Mouse (Mus musculus) liver, embryonic 11.5 days (tissue): ENCODE measurements around the gene Mrpl45. TPM values are rescaled to one million over a fixed set of nuclear protein-coding genes. Genes with fewer than 3 reads are reported as not detected.

Experiments
- ATAC-seq: fragments of 200-750 bp; cut with Nextera tagmentation; replicated peaks from 2 replicates; pipeline ENCODE4 v1.8.0; 2017; ENCODE audit warnings: moderate number of reproducible peaks, mild to moderate bottlenecking, moderate TSS enrichment, moderate library complexity; ENCODE audit not compliant: low FRiP score
- DNase-seq: peaks from one replicate; pipeline ENCODE4 v3.0.0-alpha.2; 2017; ENCODE audit warnings: low spot score
- H3K27ac ChIP-seq: fragments of 300-500 bp; sonication (generic); 2 replicates; pipeline ENCODE4 v1.5.1; 2014; ENCODE audit warnings: mild to moderate bottlenecking, low read depth, low read length, control low read depth
- H3K27me3 ChIP-seq: fragments of 300-500 bp; sonication (generic); replicated peaks from 2 replicates; pipeline ENCODE4 v1.6.1; 2014; ENCODE audit warnings: low read length, mixed read lengths; ENCODE audit not compliant: control insufficient read depth, insufficient read depth
- H3K36me3 ChIP-seq: fragments of 300-500 bp; sonication (generic); 2 replicates; pipeline ENCODE4 v1.6.1; 2014; ENCODE audit warnings: mild to moderate bottlenecking, low read length, moderate library complexity, mixed read lengths; ENCODE audit not compliant: control insufficient read depth, insufficient read depth
- H3K4me1 ChIP-seq: fragments of 300-500 bp; sonication (generic); replicated peaks from 2 replicates; pipeline ENCODE4 v1.6.1; 2014; ENCODE audit warnings: low read length, mixed read lengths; ENCODE audit not compliant: control insufficient read depth, insufficient read depth
- H3K4me2 ChIP-seq: fragments of 300-500 bp; sonication (generic); 2 replicates; pipeline ENCODE4 v1.6.1; 2014; ENCODE audit warnings: mild to moderate bottlenecking, control low read depth, moderate library complexity
- H3K4me3 ChIP-seq: fragments of 300-500 bp; sonication (generic); 2 replicates; pipeline ENCODE4 v1.5.1; 2014; ENCODE audit warnings: low read depth, low read length, control low read depth
- H3K9ac ChIP-seq: fragments of 300-500 bp; sonication (generic); 2 replicates; pipeline ENCODE4 v1.6.1; 2014; ENCODE audit warnings: low read depth, low read length, control low read depth
- H3K9me3 ChIP-seq: fragments of 300-500 bp; sonication (generic); 2 replicates; pipeline ENCODE4 v1.6.1; 2016; ENCODE audit warnings: low read length, inconsistent platforms, mixed read lengths; ENCODE audit not compliant: control insufficient read depth
- WGBS: fragments of 180-500 bp; shearing (Covaris S2); extraction: QIAGEN DNeasy Blood & Tissue Kit; methylation state at CpG from one replicate; pipeline ENCODE4 v1.1.7; 2014; 5-methylcytosine and 5-hydroxymethylcytosine counted together
- polyA plus RNA-seq: library from polyadenylated mRNA; unstranded; fragments of >200 nt; fragmentation: Nextera tagmentation; extraction: Ambion mirVana; gene quantifications from 2 replicates; pipeline ENCODE4 v1.2.1, GENCODE M21; 2014

Gene Mrpl45
- polyA plus RNA-seq, 1 experiment from 2014 or later = 62.4 TPM

GRCm38 (mm10) chr11:97333896-97334295 lies 18.4 kb downstream of the Mrpl45 start:
- Histone ChIP-seq H3K4me3 (no peak overlapping the region), H3K9ac (no peak overlapping the region), H3K27ac (no peak overlapping the region), H3K27me3 (peaks cover 40% of the 10 kb centered on the region), H3K9me3 (no peaks in the 10 kb centered on the region), H3K4me2 (no peak overlapping the region), H3K4me1 (0 out of 2 replicates have a peak, but pooled peaks cover 3% of the 10 kb centered on the region), H3K36me3 (peaks cover 4% of the 10 kb centered on the region; the same call in 1 of the 2 replicates)
- DNase-seq (no peak), ATAC-seq (no peak)
- 75% methylated on average over 1 of the region's 1 CpGs for WGBS

- no peaks in the 10 kb centered on the region for H3K9me3 ChIP-seq
- DNase-seq = no peak
- peaks cover 3% of the 10 kb centered on the region; the same call in 1 of the 2 replicates for H3K36me3 ChIP-seq
- 0 out of 2 replicates have a peak, but pooled peaks cover 3% of the 10 kb centered on the region for H3K4me1 ChIP-seq
- no peak for ATAC-seq
- H3K4me3 ChIP-seq = no peak overlapping the region
- no peak overlapping the region for H3K4me2 ChIP-seq
- H3K27me3 ChIP-seq = peaks cover 43% of the 10 kb centered on the region
- H3K27ac ChIP-seq = no peak overlapping the region
- no peak overlapping the region for H3K9ac ChIP-seq
- WGBS = 76% methylated on average over 9 of the region's 9 CpGs
Observed at GRCm38 (mm10) chr11:97334400-97334799, 18.9 kb downstream of the Mrpl45 start.

GRCm38 (mm10) chr11:97336238-97336637 lies 20.7 kb downstream of the Mrpl45 start:
- DNase-seq (no peak), ATAC-seq (no peak)
- Histone ChIP-seq H3K9me3 (no peaks in the 10 kb centered on the region), H3K36me3 (no peaks in the 10 kb centered on the region), H3K27ac (no peak overlapping the region), H3K27me3 (peaks cover 46% of the 10 kb centered on the region), H3K4me2 (no peak overlapping the region), H3K4me1 (0 out of 2 replicates have a peak, but pooled peaks cover 3% of the 10 kb centered on the region), H3K4me3 (no peak overlapping the region), H3K9ac (no peak overlapping the region)
- WGBS = 37% methylated on average over 6 of the region's 6 CpGs

- Histone ChIP-seq H3K9ac (no peak overlapping the region), H3K27ac (no peak overlapping the region), H3K4me1 (0 out of 2 replicates have a peak, but pooled peaks cover 3% of the 10 kb centered on the region), H3K27me3 (peaks cover 46% of the 10 kb centered on the region), H3K4me2 (no peak overlapping the region), H3K9me3 (no peaks in the 10 kb centered on the region), H3K36me3 (no peaks in the 10 kb centered on the region), H3K4me3 (no peak overlapping the region)
- DNase-seq (no peak), ATAC-seq (no peak)
- WGBS = 55% methylated on average over 14 of the region's 14 CpGs
Observed at GRCm38 (mm10) chr11:97336751-97337345, 21.3 kb downstream of the Mrpl45 start.

DNA sequence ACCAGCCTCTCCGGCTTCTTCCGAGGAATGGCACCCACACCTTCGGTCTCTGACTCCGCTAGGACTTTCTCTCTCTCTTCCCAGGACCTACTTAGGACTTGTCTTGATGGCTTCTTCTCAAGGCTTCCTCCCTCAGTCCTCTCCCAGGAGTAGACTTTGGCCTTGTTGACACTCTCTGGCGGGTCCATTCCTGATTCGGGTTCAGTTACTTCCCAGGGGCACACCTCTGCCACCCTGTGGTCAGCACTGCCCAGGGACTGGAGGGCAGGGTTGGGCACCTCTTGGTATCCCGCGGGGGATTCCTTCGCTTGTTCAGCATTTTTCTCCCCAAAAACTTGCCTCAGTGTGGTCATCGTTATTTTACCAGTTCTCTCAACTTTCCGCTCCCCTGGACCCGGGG lies 21.8 kb downstream of the Mrpl45 start:
- no peaks in the 10 kb centered on the region for H3K9me3 ChIP-seq
- WGBS = 66% methylated on average over 12 of the region's 12 CpGs
- DNase-seq (no peak), ATAC-seq (no peak)
- no peak overlapping the region for H3K27ac ChIP-seq
- H3K4me1 ChIP-seq = 0 out of 2 replicates have a peak, but pooled peaks cover 3% of the 10 kb centered on the region
- no peaks in the 10 kb centered on the region for H3K36me3 ChIP-seq
- H3K9ac ChIP-seq = no peak overlapping the region
- H3K4me3 ChIP-seq = no peak overlapping the region
- H3K27me3 ChIP-seq = peaks cover 46% of the 10 kb centered on the region
- no peak overlapping the region for H3K4me2 ChIP-seq

- Histone ChIP-seq H3K9ac (no peak overlapping the region), H3K27ac (no peak overlapping the region), H3K4me1 (peaks cover under 1% of the 10 kb centered on the region; the same call in 1 of the 2 replicates), H3K4me2 (no peak overlapping the region), H3K27me3 (peaks cover 47% of the 10 kb centered on the region), H3K36me3 (no peaks in the 10 kb centered on the region), H3K9me3 (no peaks in the 10 kb centered on the region), H3K4me3 (no peak overlapping the region)
- no peak for DNase-seq
- no peak for ATAC-seq
- 42% methylated on average over 21 of the region's 21 CpGs for WGBS
Observed at GRCm38 (mm10) chr11:97338302-97338976, 22.9 kb downstream of the Mrpl45 start.

GRCm38 (mm10) chr11:97338977-97339315 lies 23.4 kb downstream of the Mrpl45 start:
- H3K27me3 ChIP-seq = peaks cover 52% of the 10 kb centered on the region
- H3K4me3 ChIP-seq = no peak overlapping the region
- DNase-seq (no peak), ATAC-seq (no peak)
- no peak overlapping the region for H3K4me2 ChIP-seq
- no peak overlapping the region for H3K9ac ChIP-seq
- H3K9me3 ChIP-seq = no peaks in the 10 kb centered on the region
- peaks cover 6% of the 10 kb centered on the region for H3K4me1 ChIP-seq
- no peak overlapping the region for H3K27ac ChIP-seq
- H3K36me3 ChIP-seq = no peaks in the 10 kb centered on the region
- 43% methylated on average over 17 of the region's 17 CpGs for WGBS

DNA sequence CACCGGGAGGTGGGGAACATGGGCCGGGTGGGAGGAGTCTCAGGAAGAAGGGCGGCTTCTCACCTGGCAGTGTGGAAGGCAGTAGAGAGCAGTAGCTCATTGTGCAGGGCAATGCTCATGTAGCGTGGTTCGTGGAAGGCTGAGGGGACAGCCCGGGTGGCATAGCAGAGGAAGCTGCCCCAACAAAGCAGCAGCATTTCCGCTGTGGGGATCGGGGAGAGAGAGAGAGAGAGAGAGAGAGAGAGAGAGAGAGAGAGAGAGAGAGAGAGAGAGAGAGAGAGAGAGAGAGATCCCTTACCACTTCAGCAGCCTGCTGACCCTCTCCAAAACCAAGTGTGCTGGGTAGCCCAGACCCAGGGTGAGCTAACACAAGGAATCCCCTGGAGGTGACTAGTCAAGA lies 27.7 kb downstream of the Mrpl45 start:
- ATAC-seq = no peak
- WGBS = 30% methylated on average over 8 of the region's 8 CpGs
- DNase-seq = no peak
- Histone ChIP-seq H3K4me2 (peak overlapping the region; percentile 53; the same call in 1 of the 2 replicates), H3K27ac (no peak overlapping the region), H3K4me3 (no peak overlapping the region), H3K27me3 (peaks cover 25% of the 10 kb centered on the region), H3K9ac (no peak overlapping the region), H3K36me3 (no peaks in the 10 kb centered on the region), H3K9me3 (no peaks in the 10 kb centered on the region), H3K4me1 (peaks cover 6% of the 10 kb centered on the region)

DNA sequence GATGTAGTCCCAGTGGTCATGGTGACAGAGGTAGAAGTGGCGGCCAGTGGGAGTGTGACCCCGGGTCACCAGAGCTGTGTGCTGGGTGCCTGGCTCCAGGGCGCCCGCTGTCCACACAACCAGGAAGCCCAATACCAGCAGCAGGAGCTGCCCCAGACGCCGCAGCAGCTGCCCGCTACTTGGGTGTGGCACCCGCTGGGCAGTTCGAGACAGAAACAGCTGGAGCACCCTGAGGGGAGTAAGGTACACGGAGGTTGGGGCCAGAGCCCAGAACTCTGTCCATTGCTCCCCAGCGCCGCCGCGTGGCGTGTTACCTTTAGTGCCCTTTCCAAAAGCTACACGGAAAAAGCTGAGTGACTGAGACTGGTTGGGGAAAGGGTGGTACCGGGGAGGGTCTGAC lies 28.1 kb downstream of the Mrpl45 start:
- no peak for ATAC-seq
- H3K4me2 ChIP-seq = peak overlapping the region; percentile 53
- 17% methylated on average over 17 of the region's 17 CpGs for WGBS
- no peak overlapping the region for H3K9ac ChIP-seq
- H3K36me3 ChIP-seq = no peaks in the 10 kb centered on the region
- peaks cover 6% of the 10 kb centered on the region for H3K4me1 ChIP-seq
- H3K27ac ChIP-seq = no peak overlapping the region
- no peak for DNase-seq
- H3K4me3 ChIP-seq = peak overlapping the region; percentile 17; the same call in 1 of the 2 replicates
- no peaks in the 10 kb centered on the region for H3K9me3 ChIP-seq
- peaks cover 21% of the 10 kb centered on the region for H3K27me3 ChIP-seq
